Mouse (Mus musculus): ENCODE measurements at regions not wholly inside any gene's neighbourhood (a gene's known extent, or its start where the extent isn't known, plus 50 kb on each side); places are given as distances from the start of the nearest gene placed in this dataset.
A peak's percentile ranks its signal among the peaks of the same experiment; 100 is the strongest.
"Not testable (repeated sequence)": the region's sequence is repeated elsewhere in the genome, so short reads cannot be mapped to it uniquely, and the experiment has no call there.

DNA sequence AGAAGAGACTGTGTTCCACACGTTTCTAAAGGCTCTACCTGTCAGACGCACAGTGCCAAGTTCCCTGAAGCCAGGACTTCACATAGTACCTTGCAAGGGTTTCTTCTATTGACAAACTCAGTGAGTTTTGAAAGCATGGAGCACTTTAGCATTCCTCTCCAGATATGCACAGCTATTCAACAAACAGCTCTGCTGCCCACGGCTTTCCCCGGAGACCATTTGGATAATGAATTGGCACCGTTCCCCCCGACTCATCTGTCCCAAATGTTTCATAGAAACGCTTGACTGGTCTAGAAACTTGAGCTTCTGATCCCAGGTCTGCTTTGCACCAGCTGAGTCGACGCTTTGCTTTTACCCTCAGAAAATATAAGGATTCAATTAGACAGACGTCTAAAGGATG, 162.2 kb upstream of the St6galnac5 start:
- ATAC-seq (ENCODE audit: insufficient number of reproducible peaks, insufficient read depth, low FRiP score, low TSS enrichment, low read depth) = no peak
- no peaks in the 10 kb centered on the region for H3K27me3 ChIP-seq

DNA sequence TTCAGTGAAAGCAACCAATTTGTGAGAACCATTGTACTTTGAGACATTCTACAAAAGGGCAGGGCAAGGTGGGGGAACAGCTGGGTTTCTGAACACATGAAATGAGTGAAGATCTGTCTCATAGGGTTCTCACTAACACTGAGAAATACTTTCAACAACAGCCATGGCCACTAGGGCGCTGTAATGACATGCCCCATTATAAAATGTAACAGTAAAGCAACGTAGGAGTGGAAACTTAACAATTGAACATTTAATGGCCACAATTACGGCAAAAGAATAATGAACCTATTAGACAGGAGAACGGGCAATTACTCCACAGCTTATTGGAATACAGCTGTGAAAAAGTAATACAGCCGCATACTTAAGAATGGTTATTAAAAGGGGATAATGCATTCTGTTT, 158.9 kb upstream of the St6galnac5 start:
- Histone ChIP-seq H3K36me3 (no peaks in the 10 kb centered on the region), H3K9ac (replicated peaks) (no peak overlapping the region), H3K27me3 (no peaks in the 10 kb centered on the region), H3K27ac (no peak overlapping the region), H3K9me3 (no peaks in the 10 kb centered on the region), H3K4me3 (replicated peaks) (no peak overlapping the region), H3K4me2 (no peak overlapping the region), H3K4me1 (replicated peaks) (no peaks in the 10 kb centered on the region)
- ATAC-seq (ENCODE audit: insufficient number of reproducible peaks, insufficient read depth, low FRiP score, low TSS enrichment, low read depth) = no peak
- 63% methylated on average over 5 of the region's 5 CpGs for WGBS

More for the DNA sequence above, 162.2 kb upstream of the St6galnac5 start:
- Histone ChIP-seq H3K36me3 (no peaks in the 10 kb centered on the region), H3K9ac (replicated peaks) (no peak overlapping the region), H3K9me3 (no peaks in the 10 kb centered on the region), H3K4me1 (replicated peaks) (no peaks in the 10 kb centered on the region), H3K4me3 (replicated peaks) (no peak overlapping the region), H3K27ac (no peak overlapping the region), H3K4me2 (no peak overlapping the region)
- WGBS = 82% methylated on average over 10 of the region's 10 CpGs

DNA sequence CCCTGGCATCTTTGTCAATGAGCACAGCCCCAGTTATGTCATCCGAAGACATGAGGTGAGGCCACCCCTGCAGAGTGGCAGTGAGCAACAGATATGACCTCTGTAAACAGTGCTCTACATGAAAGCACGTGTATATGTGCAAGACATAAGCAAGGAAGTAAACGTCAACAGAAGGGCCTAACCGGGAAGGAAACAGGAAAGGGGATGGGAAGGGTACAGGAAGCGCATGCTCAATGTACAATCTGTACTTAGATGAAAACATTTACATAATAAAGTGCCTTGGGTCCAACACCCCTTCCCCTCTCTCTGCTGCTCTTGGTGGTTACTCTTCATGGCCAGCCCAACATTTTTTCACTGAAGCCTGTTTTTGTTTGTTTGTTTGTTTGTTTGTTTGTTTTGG, 143.3 kb upstream of the St6galnac5 start:
- no peak for ATAC-seq (ENCODE audit: insufficient number of reproducible peaks, insufficient read depth, low FRiP score, low TSS enrichment, low read depth)
- no peaks in the 10 kb centered on the region for H3K9me3 ChIP-seq
- H3K36me3 ChIP-seq = no peaks in the 10 kb centered on the region
- H3K27me3 ChIP-seq = no peaks in the 10 kb centered on the region
- H3K27ac ChIP-seq = no peak overlapping the region
- H3K4me3 ChIP-seq (replicated peaks) = no peak overlapping the region
- H3K4me1 ChIP-seq (replicated peaks) = no peaks in the 10 kb centered on the region
- H3K9ac ChIP-seq (replicated peaks) = no peak overlapping the region
- no peak overlapping the region for H3K4me2 ChIP-seq
- 85% methylated on average over 5 of the region's 5 CpGs for WGBS

DNA sequence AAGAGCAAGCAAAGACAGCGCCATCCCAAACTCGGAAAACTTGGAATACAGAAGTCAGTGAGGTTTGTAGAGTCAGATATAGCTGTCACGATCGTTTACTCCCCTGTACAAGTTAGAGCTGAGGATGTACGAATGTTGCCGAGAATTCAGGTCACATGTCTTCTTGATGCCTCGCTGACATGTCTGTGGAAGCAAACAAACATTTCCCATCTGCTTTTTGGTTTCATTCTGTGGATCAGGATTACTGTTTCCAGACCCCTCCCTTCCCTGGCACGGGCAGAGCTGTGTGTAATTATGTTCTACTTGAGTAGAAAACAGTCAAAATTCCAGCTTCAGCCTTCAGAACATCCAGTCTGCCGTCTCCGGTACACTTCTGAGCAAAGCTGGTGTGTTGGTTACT, 139.9 kb upstream of the St6galnac5 start:
- no peak overlapping the region for H3K4me3 ChIP-seq (replicated peaks)
- no peaks in the 10 kb centered on the region for H3K27me3 ChIP-seq
- no peak overlapping the region for H3K4me2 ChIP-seq
- ATAC-seq (ENCODE audit: insufficient number of reproducible peaks, insufficient read depth, low FRiP score, low TSS enrichment, low read depth) = no peak
- no peaks in the 10 kb centered on the region for H3K4me1 ChIP-seq (replicated peaks)
- no peaks in the 10 kb centered on the region for H3K9me3 ChIP-seq
- no peak overlapping the region for H3K27ac ChIP-seq
- no peak overlapping the region for H3K9ac ChIP-seq (replicated peaks)
- 90% methylated on average over 10 of the region's 10 CpGs for WGBS
- H3K36me3 ChIP-seq = no peaks in the 10 kb centered on the region

DNA sequence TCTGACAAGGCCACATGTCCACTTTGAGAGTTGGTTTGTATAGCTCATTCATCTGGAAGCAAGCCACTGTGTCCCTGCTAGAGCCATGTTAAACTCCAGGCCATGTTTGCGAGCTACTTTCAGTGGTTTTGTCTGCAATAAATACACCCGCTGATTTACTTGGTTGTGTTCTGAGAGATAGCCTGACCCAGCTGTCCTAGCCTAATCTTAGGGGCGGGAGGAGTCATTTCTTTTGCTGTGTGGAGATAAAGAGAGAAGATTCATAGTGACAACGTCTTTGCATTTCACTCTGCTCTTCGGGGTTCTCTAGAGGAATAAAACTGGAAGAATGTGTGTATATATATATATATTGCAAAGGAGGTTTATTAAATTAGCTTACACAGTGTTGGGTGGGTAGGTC, 137.1 kb upstream of the St6galnac5 start:
- Histone ChIP-seq H3K27ac (no peak overlapping the region), H3K4me3 (replicated peaks) (no peak overlapping the region), H3K9me3 (no peaks in the 10 kb centered on the region), H3K4me1 (replicated peaks) (no peaks in the 10 kb centered on the region), H3K9ac (replicated peaks) (no peak overlapping the region), H3K27me3 (no peaks in the 10 kb centered on the region), H3K36me3 (no peaks in the 10 kb centered on the region), H3K4me2 (no peak overlapping the region)
- 81% methylated on average over 5 of the region's 5 CpGs for WGBS
- no peak for ATAC-seq (ENCODE audit: insufficient number of reproducible peaks, insufficient read depth, low FRiP score, low TSS enrichment, low read depth)

DNA sequence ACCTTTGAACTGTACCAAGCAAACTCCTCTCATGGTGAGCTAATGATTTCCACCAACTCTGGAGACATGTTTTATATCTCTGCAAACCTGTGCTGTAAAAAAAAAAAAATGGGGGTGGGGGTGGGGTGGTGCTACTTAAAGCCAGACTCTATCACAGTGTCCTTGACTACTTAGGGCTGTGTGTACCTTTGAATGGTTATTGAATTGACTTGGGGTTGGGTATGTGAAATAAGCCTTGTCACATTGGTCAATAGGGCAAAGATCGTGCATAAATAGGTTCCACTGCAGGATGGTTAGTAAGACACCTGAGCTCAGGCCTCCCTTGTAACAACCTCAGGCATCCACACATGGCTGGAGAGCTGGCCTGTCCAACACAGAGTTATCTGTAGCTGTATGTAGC, 136.6 kb upstream of the St6galnac5 start:
- no peak overlapping the region for H3K27ac ChIP-seq
- ATAC-seq (ENCODE audit: insufficient number of reproducible peaks, insufficient read depth, low FRiP score, low TSS enrichment, low read depth) = no peak
- 97% methylated on average over 1 of the region's 1 CpGs for WGBS

DNA sequence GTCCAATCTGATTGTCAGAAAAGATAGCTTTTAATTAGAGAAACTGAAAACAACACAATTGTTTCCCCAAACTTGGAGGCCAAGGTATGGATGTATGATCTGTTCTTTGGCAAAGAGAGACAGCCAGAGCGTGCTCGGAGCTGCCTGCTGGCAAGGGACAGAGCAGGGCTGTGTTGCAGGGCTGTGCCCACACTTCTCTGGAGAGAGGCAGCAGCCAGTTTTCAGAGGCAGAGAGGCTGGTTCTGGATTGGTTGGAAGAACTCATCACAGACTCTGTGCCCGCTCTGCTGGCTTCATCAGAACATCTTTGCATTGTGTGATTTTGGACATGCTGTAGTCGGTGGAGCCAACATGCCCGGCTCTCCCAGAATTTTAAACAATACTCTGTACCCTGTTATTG, 123.5 kb upstream of the St6galnac5 start:
- Histone ChIP-seq H3K36me3 (no peaks in the 10 kb centered on the region), H3K9ac (replicated peaks) (no peak overlapping the region), H3K9me3 (no peaks in the 10 kb centered on the region), H3K27ac (no peak overlapping the region), H3K4me3 (replicated peaks) (no peak overlapping the region), H3K27me3 (no peaks in the 10 kb centered on the region), H3K4me2 (no peak overlapping the region), H3K4me1 (replicated peaks) (no peaks in the 10 kb centered on the region)
- WGBS = 88% methylated on average over 5 of the region's 5 CpGs
- ATAC-seq (ENCODE audit: insufficient number of reproducible peaks, insufficient read depth, low FRiP score, low TSS enrichment, low read depth) = no peak

More for the DNA sequence above, 136.6 kb upstream of the St6galnac5 start:
- Histone ChIP-seq H3K27me3 (no peaks in the 10 kb centered on the region), H3K4me1 (replicated peaks) (no peaks in the 10 kb centered on the region), H3K9ac (replicated peaks) (no peak overlapping the region), H3K4me2 (no peak overlapping the region), H3K9me3 (no peaks in the 10 kb centered on the region), H3K4me3 (replicated peaks) (no peak overlapping the region), H3K36me3 (no peaks in the 10 kb centered on the region)

DNA sequence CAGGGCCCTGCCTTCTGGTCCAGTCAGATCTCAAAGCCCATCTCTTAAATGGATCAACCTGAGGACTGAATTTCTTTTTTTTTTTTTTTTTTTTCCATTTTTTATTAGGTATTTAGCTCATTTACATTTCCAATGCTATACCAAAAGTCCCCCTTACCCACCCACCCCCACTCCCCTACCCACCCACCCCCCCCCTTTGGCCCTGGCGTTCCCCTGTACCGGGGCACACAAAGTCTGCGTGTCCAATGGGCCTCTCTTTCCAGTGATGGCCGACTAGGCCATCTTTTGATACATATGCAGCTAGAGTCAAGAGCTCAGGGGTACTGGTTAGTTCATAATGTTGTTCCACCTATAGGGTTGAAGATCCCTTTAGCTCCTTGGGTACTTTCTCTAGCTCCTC, 108.5 kb upstream of the St6galnac5 start:
- not testable (repeated sequence) for H3K4me1 ChIP-seq (replicated peaks); H3K27ac ChIP-seq; H3K4me3 ChIP-seq (replicated peaks); H3K4me2 ChIP-seq; H3K27me3 ChIP-seq; H3K9me3 ChIP-seq; H3K9ac ChIP-seq (replicated peaks); H3K36me3 ChIP-seq
- 94% methylated on average over 4 of the region's 4 CpGs for WGBS
- ATAC-seq (ENCODE audit: insufficient number of reproducible peaks, insufficient read depth, low FRiP score, low TSS enrichment, low read depth) = 0 out of 2 replicates have a peak, but pooled peaks have one; percentile 59

DNA sequence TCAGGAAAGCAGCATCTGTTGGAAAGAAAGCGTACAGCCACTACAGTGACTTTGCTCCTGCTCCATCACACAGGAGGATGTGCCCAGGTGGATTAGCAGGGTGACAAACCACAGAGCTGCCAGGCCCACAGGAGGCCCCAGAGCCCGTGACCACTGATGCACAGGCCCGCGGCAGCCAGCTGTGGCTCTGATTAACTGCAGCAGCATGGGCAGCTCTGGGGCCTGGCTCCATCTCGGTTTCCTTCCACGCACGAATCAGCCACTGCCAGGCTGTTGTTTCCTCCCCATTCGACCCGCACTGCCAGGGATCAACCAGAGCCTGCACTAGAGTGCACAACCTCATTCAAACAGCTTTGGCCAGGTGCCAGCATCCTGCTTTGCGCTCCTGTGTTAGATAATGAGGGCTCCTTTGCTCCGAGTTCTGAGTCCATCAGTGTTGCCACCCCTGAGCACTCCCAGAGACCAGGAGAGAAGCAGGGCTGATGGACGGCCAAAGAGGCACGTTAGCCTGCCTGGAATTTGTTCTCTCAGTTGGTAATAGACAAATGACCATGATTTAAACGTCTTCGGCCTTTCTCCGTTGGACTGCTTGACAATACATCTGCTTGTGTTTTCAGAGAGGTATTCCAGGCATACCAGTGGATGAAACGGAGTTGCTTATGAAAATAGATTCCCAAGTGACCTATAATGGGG, 103.2 kb upstream of the St6galnac5 start:
- H3K4me2 ChIP-seq = peak overlapping the region; percentile 49
- H3K27ac ChIP-seq = peak overlapping the region; percentile 84
- H3K9ac ChIP-seq (replicated peaks) = no peak overlapping the region
- 0 out of 2 replicates have a peak, but pooled peaks cover 3% of the 10 kb centered on the region for H3K27me3 ChIP-seq
- H3K4me1 ChIP-seq (replicated peaks) = peaks cover 38% of the 10 kb centered on the region
- 0 out of 2 replicates have a peak overlapping the region, but pooled peaks have one; percentile 15 for H3K4me3 ChIP-seq (replicated peaks)
- WGBS = 19% methylated on average over 17 of the region's 17 CpGs
- peak; percentile 60; the same call in 1 of the 2 replicates for ATAC-seq (ENCODE audit: insufficient number of reproducible peaks, insufficient read depth, low FRiP score, low TSS enrichment, low read depth)
- no peaks in the 10 kb centered on the region for H3K9me3 ChIP-seq
- H3K36me3 ChIP-seq = no peaks in the 10 kb centered on the region

DNA sequence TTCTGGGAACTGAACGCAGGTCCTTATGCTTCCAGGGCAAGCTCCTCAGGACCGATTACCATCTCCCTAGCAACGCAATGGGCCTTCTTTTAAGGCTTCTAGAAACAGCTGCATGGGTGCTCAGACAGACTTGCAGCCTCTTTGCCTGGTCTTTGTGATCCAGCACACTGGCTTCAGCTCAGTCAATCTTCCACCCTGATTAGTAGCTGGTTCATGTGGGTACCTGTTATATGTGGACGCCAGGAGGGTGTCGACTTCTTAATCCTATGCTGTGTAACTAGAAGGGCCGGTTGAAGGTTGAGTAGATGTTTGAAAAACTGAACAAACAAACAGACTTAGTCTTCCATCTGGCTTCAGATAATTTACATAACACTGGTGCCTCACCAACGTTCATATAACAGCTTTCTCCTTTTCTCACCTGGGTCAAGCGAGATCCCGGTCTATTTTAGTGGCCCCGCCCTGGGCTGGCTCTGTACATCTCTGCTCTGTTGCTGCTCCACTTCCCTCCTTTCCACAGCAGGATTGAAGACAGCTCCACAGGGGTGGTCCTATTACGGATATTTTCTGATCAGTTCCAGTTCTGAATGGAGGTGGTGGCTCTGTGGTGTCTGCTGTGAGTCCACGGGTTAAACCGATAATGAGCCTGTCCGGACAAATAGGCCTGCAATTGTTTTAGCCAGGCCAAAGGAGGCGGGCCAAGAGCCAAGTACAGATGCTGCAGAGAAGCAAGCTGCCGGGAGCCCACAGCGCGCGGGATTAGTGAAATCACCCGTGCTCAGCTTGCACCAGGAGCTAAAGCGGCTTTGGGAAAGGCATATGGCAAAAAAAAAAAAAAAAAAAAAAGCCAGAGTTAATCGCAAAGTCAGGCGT, 102.4 kb upstream of the St6galnac5 start:
- Histone ChIP-seq H3K36me3 (no peaks in the 10 kb centered on the region), H3K4me2 (peak overlapping the region; percentile 49), H3K9me3 (no peaks in the 10 kb centered on the region), H3K4me1 (replicated peaks) (peaks cover 38% of the 10 kb centered on the region), H3K27me3 (0 out of 2 replicates have a peak, but pooled peaks cover 3% of the 10 kb centered on the region), H3K4me3 (replicated peaks) (no peak overlapping the region), H3K27ac (peak overlapping the region; percentile 84), H3K9ac (replicated peaks) (no peak overlapping the region)
- peak; percentile 66; the same call in 1 of the 2 replicates for ATAC-seq (ENCODE audit: insufficient number of reproducible peaks, insufficient read depth, low FRiP score, low TSS enrichment, low read depth)
- 41% methylated on average over 23 of the region's 23 CpGs for WGBS

DNA sequence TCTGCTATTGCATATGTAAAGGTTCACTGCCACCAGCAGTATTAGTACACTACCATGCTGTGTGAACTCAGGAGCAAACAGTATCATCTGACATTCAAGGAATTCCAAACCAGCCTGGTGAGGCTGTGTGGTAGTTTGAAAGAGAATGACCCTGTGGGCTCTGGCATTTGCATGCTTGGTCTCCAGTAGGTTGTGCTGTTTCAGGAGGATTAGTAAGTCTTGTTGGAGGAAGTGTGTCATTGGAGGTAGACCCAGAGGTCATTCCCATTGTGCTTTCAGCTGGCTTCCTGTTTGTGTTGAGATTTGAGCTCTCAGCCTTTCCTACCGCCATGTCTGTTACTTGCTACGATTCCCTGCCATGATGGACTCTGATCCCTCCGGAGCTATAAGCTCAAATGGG, 98.3 kb upstream of the St6galnac5 start:
- Histone ChIP-seq H3K36me3 (no peaks in the 10 kb centered on the region), H3K4me3 (replicated peaks) (no peak overlapping the region), H3K9ac (replicated peaks) (no peak overlapping the region), H3K27ac (no peak overlapping the region), H3K27me3 (0 out of 2 replicates have a peak, but pooled peaks cover 8% of the 10 kb centered on the region), H3K4me2 (no peak overlapping the region), H3K4me1 (replicated peaks) (peaks cover 41% of the 10 kb centered on the region), H3K9me3 (no peaks in the 10 kb centered on the region)
- ATAC-seq (ENCODE audit: insufficient number of reproducible peaks, insufficient read depth, low FRiP score, low TSS enrichment, low read depth) = no peak
- WGBS = 85% methylated on average over 3 of the region's 3 CpGs
